Mouse (Mus musculus): ENCODE results near the gene Btbd11.

- TF ChIP-seq POLR2A (IDR thresholded peaks at IDR 0.05; ENCODE audit: borderline replicate concordance, insufficient read depth, low read length), result no peak
- TF ChIP-seq CTCF (IDR thresholded peaks at IDR 0.05; ENCODE audit: borderline replicate concordance, insufficient read depth, low read depth, low read length), result no peak
Measured at GRCm38 (mm10) chr10:85501966-85502566, 115.5 kb downstream of the Btbd11 start.

All from cerebellum, adult 2 months (tissue).